Mouse (Mus musculus): ENCODE data around the gene Fam208b.
"Not testable (repeated sequence)": the region's sequence is repeated elsewhere in the genome, so short reads cannot be mapped to it uniquely, and the experiment has no call there.

Fam208b gene

DNA sequence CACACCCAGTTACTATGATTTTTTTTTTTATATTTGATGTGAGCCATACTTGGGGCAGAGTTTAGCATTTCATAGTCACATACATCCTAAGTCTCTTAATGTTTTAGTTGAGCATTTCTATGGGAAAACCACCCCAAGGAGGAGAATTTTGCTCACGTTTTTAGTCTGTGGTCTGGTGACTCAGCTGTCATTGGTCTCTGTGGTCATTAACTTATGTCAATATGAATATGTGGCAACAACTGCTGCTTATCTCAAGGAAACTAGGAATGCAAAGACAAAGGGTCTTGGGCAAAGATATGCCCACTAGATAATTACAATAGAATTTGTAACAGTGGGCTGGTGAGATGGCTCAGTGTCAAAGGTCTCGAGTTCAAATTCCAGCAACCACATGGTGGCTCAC is 47.0 kb downstream of the Fam208b start:
- DNase-seq (ENCODE audit: low read depth, low spot score): no peak

DNA sequence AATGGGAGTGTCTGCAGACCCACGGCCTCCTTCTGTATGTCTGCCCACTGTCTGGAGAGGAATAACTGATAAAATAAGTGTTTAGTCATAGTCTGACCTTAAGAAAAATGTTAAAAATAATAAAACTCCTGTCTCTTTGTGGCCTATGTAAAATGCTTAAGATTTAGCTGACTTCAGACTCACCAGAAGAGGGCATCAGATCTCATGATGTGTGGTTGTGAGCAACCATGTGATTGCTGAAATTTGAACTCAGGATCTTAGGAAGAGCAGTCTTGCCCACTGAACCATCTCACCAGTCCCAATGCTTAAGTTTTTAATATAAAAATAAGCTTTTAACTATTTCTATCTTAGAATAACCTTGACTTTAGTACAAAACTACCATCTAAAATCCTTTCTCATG is 47.8 kb downstream of the Fam208b start:
- DNase-seq (ENCODE audit: low read depth, low spot score): no peak

DNA sequence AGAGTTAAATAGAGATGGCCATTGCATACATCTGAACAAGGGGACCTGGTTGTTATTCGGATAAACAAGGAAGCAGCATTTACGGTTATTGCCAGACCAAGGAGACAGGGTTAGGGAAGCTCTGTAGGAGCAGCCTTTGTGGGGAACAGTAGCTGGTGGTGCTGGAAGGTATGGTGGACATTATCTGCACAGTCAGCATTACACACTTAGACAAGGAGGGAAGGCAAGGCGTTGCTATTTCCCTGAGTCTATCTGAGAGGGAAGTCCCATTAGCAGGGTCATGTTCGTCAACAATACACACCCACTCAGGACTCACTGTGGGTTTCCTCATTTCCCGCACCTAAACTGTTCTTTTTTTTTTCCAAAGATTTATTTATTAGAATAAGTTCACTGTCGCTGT is 63.1 kb downstream of the Fam208b start:
- no peak for DNase-seq (ENCODE audit: low read depth, low spot score)

DNA sequence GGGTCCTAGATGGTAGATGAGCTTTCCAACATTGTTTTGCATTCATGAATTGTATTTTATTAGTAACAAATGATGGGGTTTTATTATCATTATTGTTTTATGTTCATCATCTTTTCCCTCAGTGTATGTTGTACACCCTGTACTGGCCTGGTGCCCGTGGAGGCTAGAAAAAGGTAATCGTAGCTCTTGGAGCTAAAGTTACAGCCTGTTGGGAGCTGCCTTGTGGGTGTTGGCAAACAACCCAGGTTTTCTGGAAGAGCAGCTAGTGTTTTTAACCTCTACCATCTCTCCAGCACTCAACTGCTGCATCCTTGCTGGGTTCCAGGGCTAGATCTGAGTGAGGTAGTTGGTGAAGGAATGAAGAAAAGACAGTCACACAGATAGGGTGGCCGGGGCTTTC is 63.5 kb downstream of the Fam208b start:
- DNase-seq (ENCODE audit: low read depth, low spot score): no peak

DNA sequence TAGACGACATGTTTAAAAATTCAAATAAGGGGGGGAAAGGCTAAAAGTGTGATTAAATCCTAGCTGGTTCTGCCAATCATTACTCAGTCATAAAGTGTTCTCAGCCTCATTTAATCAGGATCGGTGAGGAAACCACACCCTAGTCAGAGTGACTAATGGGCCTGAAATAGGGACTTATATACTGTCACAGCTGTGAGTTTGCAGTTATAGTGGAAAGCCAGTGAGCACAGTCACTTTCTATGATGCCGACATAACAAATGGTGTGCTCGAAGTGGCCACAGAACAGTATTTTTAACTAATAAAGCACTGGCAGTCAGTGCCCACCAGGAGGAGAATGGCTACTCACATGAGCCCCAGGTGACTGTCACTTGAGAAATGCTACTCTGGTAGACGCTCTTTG is 66.0 kb downstream of the Fam208b start:
- no peak for DNase-seq (ENCODE audit: low read depth, low spot score)

DNA sequence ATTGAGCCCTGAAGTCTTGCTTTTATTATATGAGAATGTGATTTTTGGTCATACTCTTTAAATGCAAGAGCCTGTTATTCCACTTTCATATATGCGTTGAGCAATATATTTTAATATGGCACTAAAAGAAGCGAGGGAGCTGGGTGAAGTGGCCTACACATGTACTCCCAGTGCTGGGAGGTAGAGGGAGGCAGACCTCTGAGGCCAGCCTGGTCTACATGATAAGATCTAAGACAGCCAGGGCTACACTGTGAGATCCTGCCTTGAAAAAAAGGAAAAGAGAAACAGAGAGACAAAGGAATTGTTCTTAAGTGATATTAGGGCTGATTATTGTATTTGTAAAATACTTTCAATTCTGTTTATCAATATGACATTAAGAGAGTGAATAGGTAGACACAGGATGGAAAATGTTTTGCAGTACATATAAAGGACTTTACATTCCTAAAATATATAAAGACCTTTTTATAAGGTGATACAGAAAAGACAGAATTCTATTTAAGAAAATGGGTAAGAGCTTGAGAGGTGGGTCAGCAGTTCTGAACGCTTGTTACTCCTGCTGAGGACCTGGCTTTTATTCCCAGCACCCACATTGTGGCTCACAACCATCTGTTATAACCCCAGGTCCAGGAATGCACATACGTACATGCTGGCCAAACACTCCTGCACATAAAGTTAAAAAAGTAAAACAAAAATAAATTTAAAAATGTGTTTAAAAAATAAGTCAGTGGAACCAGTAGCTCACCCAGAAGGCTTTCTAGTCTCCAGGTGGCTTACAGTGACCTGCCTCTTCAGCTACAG is 66.6 kb downstream of the Fam208b start:
- DNase-seq (ENCODE audit: low read depth, low spot score): no peak

DNA sequence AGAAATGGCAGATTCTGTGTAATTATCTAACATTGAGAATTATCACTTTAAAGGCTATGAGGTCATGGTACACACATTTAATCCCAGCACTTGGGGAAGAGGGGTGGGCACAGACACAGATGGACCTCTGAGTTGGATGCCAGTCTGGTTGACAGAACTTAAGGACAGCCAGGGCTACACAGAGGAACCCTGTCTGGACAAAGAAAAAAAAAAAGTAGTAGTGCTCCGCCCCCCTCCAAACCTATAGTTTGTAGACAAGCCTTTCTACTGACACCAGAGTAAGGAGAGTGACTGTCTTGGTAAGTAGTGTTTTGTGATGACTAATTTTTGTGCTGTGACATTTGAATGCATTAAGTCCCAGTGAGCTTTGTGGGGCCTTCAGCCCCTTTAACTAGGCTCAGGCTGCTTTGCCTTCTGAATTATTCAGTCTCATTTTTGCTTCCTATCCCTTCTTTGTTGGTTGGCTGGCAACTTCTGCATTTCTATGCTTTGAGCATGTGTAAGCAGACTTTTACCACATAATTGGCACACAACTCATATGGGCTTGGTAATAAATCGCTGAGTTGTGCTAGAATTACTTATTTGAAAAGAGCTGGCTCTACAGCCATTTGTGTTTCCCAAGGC is 69.6 kb downstream of the Fam208b start:
- no peak for DNase-seq (ENCODE audit: low read depth, low spot score)

DNA sequence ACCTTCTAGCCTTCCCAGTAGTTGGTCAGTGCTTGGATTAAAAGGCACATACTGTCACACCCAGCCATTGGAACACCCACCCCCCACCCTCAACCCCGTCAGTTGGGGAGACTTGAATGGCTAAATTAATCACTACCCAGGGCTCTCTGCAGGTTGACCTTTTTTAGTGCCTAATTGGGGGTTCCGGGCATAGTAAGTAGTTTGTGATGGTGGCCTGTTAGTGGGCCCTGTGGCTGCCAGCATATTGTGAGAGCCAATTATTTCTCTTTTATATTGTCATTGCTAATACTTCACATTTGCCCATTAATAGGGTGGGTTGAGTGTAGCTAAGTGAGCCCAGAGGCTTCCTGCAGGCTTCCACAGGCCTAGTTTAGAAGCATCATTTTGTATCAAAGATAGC is 70.7 kb downstream of the Fam208b start:
- no peak for DNase-seq (ENCODE audit: low read depth, low spot score)

DNA sequence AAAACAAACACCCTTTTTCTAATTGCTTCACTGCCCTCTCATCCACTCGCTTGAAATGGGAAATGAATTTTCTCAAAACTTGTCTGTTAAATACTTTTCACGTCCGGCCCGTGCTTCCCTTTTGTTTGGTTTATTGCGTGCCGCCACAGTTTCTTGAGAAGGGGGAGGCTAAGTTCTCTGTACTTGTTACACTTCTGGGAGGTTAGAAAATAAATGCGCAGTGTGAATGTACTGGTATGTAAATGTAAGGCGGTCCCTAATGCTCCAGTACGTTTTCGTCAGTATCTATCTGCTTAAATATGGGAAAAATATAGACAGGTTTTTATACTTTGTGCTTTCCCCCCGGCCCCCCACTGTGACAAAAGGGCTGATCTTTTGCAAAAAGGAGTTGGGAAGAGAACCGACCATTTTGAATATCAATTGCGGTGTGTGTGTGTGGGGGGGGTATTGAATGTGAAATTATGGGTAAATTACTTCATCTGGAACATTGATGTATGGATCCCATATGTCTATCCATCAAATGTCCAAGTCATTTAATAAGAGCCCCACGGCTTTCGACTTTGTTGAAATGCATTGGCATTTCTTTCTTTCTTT is 71.8 kb downstream of the Fam208b start:
- no peak for DNase-seq (ENCODE audit: low read depth, low spot score)

DNA sequence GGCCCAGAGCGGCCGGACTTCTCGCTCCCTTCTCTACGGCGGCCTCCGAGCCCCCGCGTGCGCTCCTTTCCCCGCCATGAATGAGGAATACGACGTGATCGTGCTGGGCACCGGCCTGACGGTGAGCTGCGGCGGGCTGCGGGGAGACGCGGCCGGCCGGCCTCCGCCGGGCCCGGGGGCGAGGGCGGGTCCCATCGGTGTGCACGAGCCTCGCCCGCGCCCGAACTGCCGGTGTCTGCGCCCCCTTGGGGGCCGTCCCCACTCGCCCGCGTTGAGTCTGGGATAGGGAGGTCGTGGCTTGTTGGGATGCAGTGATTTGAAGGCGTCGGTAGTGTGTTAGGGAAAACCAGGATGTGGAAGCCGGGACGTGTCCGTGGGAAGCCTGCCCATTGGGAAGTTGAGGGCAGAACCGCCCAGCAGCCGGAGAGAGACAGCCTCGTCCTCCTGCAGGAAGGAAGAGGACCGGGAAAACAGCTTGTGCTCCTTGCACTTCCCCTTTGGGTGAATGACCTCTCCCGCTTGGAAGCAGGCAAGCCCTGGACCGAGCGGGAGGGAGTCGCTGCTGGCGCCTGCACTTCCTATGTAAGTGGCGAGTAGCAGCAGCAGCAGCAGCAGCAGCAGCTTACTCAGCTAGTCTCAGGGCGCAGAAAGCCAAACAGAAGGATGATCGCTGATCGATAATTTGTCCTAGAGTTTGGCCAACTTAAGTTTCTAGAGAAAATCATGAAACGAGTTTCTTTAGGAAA is 72.5 kb downstream of the Fam208b start:
- peak; percentile 41 for DNase-seq (ENCODE audit: low read depth, low spot score)

DNA sequence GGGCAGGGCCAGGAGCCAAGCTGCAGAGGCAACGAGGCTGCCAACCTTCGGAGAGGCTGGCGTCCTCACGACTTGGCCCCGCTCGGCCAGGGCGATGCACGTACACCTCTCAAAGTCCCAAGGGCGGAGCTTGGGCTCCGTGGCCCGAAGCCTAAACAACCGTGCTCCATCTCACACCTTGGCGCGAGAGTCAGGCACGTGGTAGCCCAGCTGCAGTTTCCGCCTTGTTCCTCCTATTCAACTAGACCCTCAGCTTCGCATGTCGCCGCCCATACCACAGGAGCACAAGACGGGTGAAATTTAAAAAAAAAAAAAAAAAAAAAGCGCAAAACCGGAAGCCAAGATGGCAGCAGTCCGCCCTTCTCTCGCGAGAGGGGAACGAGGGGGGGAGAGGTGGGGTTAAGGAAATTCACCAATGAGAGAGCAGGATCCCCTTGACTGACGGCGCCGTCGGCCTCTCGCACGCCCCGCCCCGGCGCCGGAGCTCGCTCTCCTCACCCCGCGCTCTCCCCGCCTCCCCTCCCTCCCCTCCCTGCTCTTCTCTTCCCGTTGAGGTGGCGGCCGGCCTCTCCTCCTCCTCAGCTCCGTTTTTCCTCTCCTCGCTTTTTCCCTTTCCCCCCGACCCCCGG is 73.2 kb downstream of the Fam208b start, which contains the start of gene Gdi2:
Gene Gdi2, plus strand, starts transcription at position 470 of the 629 bp plus-strand sequence.
- peak; percentile 95 for DNase-seq (ENCODE audit: low read depth, low spot score)

DNA sequence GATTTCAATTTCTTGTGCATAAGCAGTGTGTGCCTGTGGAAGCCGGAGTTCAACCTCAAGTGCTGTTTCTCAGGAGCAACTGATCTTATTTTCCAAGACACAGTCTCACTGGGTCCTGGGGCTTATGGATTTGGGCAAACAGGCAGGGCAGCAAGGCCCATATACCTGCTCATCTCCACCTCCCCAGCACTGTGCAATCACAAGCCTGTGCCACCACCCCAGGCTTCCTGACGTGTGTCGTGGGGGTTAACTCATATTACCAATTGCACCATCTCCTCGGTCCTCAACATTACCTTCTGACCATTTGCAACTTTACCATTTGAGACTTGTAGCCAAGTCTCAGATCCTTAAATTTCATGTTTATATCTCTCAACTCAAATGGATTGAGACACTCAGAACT is 76.8 kb downstream of the Fam208b start:
- no peak for DNase-seq (ENCODE audit: low read depth, low spot score)

DNA sequence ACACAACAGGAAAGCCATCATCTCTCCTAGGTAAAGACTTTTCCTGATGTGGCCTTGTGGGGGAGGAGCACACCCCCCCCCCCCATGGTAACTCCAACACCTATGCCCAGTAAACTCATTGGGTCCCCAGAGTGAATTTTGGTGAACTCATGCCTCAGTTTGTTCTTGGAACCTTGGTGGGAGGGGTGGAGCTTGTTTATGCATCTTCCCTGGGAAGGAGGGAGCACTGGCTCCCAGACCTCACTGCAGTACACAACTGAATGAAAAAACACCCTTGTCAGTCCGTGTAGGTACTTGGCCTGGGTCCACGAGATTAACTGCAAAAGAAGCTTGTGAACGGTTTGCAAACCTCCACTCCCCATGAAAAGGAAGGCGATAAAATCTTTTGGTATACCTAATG is 78.5 kb downstream of the Fam208b start:
- DNase-seq (ENCODE audit: low read depth, low spot score): no peak

DNA sequence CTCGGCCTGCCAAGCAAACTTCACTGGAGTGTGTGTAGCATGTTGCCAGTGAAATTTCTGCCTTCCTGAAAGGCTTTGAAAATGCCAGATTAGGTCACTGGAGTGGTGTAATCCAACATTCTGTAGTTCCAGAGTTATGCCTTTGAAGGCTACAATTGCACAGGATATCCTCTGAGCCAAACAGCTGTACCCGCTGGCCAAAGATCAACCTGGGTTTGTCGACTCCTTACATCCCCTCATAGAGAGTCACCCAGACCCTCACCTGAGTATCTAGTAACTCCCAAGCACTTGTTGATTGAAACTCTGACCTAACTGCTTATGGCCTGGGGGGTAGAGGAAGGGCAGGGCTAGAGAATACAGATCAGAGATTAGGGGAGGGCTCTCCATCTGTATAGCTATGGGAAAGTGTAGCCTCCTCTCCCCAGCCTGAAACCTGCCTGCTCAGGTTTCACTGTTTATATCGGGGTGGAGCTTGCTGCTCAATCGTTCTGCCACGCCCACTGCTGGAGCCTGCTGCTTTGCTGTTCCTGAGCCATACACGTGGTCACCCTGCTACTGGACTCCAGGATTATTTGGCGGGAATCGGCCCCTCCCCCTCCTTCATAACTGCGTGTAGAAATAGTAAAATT is 79.1 kb downstream of the Fam208b start:
- DNase-seq (ENCODE audit: low read depth, low spot score): no peak

DNA sequence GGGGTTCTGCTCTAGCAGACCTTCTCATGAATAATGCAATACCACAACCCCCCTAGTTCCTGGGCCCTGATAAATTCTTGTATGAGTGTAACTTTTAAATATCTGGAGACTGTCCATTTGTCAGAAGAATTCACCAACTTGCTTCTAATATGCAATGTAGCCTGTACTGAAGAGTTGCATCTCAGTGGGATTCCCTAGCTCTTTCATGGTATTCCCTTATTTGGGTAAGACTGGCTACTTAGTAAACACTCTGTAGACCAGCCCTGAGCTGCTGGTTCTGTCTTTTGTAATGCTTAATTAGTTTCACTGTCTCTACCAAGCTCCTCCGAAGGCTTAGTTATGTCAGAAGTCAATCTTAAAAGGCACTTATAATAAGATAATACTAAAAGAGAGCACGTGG is 79.7 kb downstream of the Fam208b start:
- not testable (repeated sequence) for DNase-seq (ENCODE audit: low read depth, low spot score)

DNA sequence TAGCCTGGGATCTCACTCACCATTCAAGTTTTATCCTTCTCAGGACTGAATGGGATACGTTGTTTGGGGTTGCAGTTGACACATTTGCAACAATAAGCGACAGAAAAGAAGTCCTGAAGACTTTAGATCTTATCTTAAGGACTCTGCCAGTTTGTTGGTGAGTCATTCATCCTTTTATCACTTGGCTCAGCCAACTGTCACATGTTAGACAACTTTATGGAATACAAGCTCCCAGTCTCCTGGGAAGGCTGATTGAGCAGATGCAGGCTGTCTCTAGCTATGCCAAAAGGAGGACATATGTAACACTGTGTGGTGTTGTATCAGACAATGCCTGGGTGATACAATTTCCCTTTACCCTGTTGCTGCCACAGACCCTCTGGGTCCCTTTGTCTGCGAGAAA is 80.5 kb downstream of the Fam208b start:
- no peak for DNase-seq (ENCODE audit: low read depth, low spot score)

DNA sequence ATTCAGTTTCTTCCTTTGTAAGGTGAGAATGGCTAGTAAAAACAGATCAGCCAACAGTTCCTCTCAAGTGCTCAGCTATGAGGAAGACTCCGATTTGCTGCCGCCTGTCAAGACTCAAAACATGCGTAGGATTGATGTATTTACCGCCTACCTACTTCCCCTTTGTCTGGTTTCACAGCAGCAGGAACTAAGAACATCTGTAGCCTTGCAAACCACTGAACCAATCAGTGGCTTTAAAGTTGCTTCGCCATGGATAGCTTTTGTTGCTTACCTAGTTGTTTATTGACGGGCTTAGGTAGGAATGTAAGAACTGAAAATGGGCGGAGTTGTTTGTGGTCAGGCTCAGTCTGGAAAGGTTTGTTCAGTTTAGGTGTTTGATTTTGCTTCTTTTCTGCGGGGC is 84.6 kb downstream of the Fam208b start:
- no peak for DNase-seq (ENCODE audit: low read depth, low spot score)

DNA sequence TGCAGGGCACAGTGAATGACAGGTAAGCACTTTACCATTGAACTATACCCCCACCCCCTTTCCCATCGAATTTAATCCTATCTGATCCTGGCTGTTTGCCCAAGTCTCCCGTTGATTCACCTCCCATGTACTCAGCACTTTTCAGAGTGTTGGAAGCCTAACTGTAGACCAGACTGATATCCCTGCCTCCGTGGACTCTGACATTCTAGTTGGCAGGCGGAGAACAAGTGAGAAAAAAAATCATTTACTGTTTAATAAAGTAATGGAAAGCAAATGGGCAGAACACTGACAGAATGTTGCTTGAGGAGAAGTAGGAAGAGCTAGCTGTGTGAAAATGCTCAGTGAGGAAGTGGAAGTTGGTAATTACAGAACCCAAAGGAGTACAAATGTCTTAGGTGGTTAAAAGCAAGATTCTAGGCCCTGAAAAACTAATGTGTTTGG is 85.3 kb downstream of the Fam208b start:
- DNase-seq (ENCODE audit: low read depth, low spot score): no peak

DNA sequence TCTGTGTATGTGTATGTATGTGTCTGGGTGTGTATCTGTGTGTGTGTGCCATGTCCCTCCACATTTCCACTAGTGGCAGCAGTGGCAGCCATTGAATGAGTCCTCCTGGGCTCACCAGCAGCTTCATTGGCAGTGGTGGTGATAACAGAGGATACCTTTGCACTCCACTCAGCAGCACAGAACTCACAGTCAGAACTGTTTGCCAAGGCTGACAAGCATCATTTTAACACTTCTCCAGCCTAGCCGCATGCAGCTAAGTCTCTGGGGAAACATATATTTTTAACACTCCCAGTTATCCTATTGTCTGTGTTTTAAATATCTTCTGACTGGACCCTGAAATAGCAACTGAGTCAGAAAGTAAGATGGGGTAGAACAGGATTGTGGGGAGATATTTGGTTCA is 87.0 kb downstream of the Fam208b start:
- DNase-seq (ENCODE audit: low read depth, low spot score): no peak

DNA sequence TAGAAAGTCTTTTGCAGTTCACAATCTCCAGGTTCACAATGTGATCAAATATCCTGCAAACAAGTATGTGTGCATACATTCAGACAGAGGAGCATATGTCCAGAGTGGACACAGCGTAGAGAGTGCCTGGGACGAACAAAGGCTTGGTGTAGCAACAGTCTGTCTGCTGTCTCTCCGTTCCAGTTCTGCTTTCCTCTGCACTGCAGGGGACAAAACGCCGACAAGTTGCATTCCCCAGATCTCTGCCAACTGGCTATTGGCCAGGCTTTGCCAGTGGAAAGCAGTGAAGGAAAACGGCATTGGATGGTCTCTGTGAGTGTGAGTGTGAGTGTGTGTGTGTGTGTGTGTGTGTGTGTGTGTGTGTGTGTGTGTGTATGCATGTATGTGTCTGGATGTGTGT is 87.4 kb downstream of the Fam208b start:
- DNase-seq (ENCODE audit: low read depth, low spot score): no peak

DNA sequence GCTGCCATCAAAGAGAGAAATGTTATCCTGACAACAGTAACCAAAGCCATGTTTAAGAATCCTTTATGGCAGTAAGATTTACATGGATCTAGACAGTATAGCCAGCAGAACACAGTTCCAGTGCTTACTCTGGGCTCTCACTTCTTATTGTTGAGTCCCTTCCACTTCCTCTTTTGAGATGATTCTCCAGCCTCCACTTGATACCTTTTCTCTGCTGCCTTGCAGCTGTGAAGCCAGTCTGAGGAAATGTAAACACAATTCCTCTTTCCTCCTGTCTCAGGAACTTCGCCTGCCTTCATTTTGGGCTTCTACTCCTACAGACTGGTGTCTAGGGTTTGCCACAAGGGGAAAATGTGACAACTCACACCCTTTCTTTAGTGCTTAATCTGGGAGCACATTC is 90.9 kb downstream of the Fam208b start:
- not testable (repeated sequence) for DNase-seq (ENCODE audit: low read depth, low spot score)

Measured in c-Kit-negative CD71-positive TER-119-positive erythroid progenitor cells, embryonic 14.5 days (primary cell).